Mouse (Mus musculus): ENCODE measurements around the gene Col4a4.

- TF ChIP-seq POLR2A (IDR thresholded peaks at IDR 0.05; ENCODE audit: extremely low read depth, insufficient read depth, low read length) (no peak), CTCF (IDR thresholded peaks at IDR 0.05; ENCODE audit: extremely low read depth, insufficient read depth, low read length) (no peak)
Measured at GRCm38 (mm10) chr1:82473467-82473866, 113.2 kb downstream of the Col4a4 start.
